Mouse (Mus musculus) mouse embryonic stem cell (cell line): Measurements from ENCODE around the gene Rxrb.
"Not testable (repeated sequence)": the region's sequence is repeated elsewhere in the genome, so short reads cannot be mapped to it uniquely, and the experiment has no call there.

Experiments
- in situ Hi-C, 2 experiments: fragments of 300-500 bp; cut with MboI; formaldehyde crosslinking; loops; 1 replicate in 1 of 2; 3 replicates in 1 of 2; pipeline ENCODE4 v1.14.3; 2019 to 2020; ENCODE audit warnings: low sequenced_read_pairs in 2 of 2, low pct_unique_long_range_greater_than_20kb in 1 of 2, mixed read lengths in 1 of 2; ENCODE audit not compliant: unreplicated experiment in 1 of 2

The Rxrb gene

DNA sequence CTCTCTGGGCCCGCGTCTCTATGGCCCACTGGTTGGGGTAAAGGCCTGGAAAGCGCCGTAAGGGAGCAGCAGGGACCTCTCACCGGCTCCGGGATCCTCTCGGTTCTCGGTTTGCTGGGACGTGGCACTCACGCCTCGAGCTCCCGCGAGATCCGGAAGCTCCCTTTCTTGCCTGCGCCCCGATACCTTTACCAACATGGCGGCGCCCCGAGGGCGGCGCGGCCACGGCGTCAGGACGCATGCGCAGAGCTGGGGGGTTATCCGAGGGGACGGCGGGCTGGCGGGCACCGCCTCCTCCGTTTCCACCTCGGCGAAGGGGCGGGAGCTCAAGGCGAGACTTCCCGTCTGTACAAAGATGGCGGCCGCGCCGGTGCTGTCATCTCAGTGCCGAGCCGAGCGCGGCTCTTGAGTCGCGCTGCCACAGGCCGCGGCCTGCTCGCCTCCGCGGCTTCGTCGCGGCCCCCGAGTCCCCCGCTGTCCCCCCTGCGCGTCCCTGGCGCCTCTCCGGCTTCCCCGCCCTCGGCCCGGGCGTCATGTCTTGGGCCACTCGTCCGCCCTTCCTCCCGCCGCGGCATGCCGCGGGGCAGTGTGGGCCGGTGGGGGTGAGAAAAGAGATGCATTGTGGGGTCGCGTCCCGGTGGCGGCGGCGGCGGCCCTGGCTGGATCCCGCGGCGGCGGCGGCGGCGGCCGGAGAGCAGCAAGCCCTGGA lies at the start of gene Rxrb, which contains the start of gene Slc39a7:
Rxrb (plus strand) TSS at position 348 of the 709 bp plus-strand sequence.
Slc39a7 (minus strand) TSS at position 218 of the 709 bp plus-strand sequence.
- in situ Hi-C loops, result no loop called here

- in situ Hi-C loops, result not testable (repeated sequence)
Measured at GRCm38 (mm10) chr17:33982136-33982535, 49.5 kb upstream of the Rxrb start.

GRCm38 (mm10) chr17:33991788-33992664 lies 39.6 kb upstream of the Rxrb start:
- in situ Hi-C loops, result no loop called here

GRCm38 (mm10) chr17:33994959-33995358 lies 36.7 kb upstream of the Rxrb start:
- in situ Hi-C loops, result no loop called here

DNA sequence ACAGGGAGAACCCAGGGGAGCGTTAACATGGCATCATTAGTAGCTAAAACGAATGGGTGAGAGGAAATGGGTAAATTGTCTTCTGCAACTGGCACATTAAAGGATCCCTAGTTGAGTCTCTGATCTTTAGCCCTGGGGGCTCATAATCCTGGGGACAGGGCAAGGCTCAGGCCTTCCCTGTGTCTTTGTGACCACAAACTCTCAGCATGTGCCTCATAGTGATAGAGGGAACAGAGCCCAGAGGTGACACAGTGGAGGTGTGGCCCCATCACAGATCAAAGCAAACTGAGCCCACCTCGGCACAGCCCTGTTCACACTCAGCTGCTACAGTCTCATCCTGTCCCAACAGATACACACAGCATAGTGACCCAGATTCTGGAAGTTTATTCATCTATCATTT lies 36.0 kb upstream of the Rxrb start:
- in situ Hi-C loops, result no loop called here

DNA sequence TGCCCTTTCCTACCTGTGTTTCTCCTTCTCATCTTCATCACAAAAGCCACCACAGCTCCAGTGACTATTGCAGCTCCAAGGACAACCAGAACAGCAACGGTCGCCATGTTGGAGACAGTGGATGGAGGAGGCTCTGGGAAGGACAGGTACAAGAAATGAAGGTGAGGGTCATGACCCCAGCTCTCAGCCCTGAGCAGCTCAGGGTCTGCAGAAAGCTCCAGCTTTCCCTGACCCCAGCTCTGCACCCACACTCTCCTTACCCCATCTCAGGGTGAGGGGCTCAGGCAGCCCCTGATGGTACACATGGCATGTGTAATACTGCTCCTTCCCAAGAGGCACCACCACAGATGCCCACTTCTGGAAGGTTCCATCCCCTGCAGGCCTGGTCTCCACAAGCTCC lies 34.6 kb upstream of the Rxrb start:
- in situ Hi-C loops, result not testable (repeated sequence)

DNA sequence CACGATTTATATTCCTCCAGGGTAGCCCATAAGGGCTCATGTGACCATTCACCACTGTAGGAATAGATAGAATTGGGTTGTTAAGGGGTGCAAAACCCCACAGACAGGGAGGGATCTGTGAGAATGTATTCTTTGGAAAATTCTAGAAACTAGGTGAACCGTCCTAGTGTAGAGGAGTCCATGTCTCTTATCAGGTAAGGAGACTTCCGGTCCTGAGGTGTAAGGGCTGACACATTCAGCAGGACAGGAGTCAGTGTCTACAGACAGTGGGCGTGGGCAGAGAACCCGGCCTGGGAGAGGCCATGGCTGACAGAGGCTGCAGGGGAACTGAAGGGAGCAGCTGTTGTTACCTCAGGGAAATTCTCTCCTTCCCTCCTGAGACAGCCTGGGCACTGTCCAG lies 32.9 kb upstream of the Rxrb start:
- in situ Hi-C loops, result not testable (repeated sequence)

DNA sequence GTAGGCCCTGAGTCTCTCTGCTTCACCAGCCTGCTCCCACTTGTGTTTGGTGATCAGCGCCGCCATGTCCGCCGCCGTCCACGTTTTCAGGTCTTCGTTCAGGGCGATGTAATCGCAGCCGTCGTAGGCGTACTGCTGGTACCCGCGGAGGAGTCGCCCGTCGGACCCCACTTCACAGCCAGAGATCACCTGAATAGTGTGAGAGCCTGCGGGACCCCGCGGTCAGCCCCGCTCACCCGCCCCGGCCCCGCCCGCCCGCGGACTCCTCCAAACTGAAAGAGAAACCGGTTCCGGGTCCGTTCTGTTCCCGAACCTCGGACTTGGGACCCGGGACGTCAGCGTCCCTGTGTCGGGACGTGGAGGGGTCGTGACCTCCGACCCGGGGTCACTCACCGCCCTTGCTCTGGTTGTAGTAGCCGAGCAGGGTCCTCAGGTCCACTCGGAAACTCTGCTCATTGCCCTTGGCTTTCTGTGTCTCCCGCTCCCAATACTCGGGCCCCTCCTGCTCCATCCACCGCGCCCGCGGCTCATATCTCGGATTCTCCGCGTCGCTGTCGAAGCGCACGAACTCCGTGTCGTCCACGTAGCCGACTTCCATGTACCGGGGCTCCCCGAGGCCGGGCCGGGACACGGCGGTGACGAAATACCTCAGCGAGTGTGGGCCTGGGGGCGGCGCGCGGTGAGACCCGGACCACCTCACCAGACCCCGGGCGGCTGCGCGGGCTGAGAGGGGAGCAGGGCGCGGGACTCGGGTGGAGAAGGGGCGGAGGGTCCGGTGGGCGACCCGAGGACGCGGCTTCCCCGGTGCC lies 32.1 kb upstream of the Rxrb start:
- in situ Hi-C loops, result loop anchor here in 1 of 2 experiments (5.0 kb wide), 1 partner anchor 32 kb away; no protein-coding TSS in a partner anchor

DNA sequence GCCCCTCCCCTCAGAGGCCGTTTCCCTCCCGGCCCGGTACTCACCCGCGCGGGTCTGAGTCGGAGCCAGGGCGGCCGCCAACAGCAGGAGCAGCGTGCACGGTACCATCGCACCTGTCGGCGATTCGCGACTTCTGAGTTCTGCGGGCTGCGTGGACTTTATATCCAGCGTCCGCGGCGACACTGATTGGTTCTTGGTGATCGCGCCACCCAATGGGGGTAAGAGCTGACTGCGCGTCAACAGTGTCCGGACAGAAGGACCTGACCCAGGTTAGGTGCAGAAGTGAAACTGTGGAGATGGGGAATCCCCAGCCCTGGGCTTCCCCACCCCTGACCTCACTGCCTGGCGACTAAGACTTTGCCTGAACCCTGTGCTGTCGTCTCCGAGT lies 31.5 kb upstream of the Rxrb start, which contains the start of gene H2-K1:
H2-K1 (minus strand) TSS at position 198 of the 388 bp plus-strand sequence.
- in situ Hi-C loops, result loop anchor here in 1 of 2 experiments (5.0 kb wide), 1 partner anchor 33 kb away; no protein-coding TSS in a partner anchor

DNA sequence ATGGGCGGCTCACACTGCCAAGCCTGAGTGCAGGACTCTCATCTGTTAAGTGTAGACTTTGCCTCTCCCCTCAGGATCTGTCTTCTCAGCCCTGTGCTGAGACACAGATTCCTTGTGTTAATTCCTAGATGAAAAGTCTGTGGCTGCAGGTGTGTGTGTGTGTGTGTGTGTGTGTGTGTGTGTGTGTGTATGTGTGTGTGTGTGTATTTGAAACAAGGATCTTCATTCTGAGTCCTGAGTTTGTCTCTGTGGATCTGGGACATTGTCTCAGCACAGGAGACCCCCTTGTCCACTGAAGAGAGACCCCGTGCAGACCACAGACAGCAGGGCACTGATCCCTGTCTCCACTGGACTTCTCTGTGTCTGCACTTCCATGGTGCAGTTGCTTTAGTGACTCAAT lies 30.8 kb upstream of the Rxrb start:
- in situ Hi-C loops, result loop anchor here in 1 of 2 experiments (5.0 kb wide), 1 partner anchor 33 kb away; no protein-coding TSS in a partner anchor

DNA sequence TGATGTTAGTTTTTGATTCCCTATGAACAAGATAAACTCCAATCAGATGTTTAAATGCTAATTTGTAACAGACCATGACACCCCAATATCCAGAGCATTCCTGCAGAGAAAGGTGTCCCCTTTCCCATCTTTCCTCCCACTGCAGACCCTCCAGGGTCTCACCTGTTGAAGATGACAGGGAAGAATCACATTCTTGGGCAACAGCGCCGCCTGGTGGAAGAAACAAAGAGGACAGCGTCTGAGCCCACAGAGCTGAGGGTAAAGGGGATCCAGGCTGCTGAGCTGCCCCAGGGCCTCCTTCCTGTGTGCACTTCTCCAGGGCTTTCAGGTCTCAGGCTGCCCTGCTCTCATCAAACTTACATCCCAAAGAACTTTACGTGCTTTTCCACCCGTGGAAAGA lies 28.2 kb upstream of the Rxrb start:
- in situ Hi-C loops, result loop anchor here in 1 of 2 experiments (5.0 kb wide), 1 partner anchor 36 kb away; no protein-coding TSS in a partner anchor

DNA sequence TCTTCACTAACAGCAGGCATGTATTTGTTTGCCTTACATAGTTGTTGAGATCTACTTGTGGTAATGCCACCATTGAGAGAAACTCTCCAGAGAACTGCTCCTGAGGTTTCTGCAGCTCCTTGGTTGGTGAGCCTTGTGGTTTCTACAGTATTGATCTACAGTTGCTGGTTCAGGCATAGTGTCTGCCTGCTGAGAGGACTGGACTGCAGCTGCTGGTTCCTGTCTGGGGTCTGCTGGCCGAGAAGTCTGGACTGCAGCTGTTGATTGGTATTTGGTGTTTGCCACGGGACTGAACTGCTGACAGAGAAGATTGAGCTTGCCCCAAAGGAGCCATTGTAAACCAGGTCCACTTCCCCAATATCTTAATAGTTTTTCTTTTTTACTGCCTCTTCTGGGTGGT lies 25.0 kb upstream of the Rxrb start:
- in situ Hi-C loops, result no loop called here

DNA sequence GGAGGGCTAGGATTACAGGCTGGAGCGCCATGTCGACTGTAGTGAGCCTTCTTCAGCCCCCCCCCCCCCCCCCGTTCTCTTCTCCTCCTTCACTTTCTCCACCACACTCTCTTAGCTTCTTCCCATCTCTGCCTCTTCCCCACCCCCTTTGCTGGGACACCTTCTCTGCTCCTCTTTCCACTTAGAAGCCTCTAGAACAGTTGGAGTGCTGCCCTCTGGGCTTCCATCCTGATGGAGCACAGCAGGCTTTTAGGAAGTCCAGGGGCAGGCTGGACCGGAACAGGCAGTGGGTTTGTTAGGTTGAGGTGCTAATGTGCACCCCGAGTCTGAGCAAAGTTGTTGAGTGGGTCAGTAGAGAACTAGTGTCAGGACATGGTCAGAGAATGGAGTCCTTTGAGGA lies 21.5 kb upstream of the Rxrb start:
- in situ Hi-C loops, result no loop called here

GRCm38 (mm10) chr17:34013436-34013835 lies 18.2 kb upstream of the Rxrb start:
- in situ Hi-C loops, result no loop called here

DNA sequence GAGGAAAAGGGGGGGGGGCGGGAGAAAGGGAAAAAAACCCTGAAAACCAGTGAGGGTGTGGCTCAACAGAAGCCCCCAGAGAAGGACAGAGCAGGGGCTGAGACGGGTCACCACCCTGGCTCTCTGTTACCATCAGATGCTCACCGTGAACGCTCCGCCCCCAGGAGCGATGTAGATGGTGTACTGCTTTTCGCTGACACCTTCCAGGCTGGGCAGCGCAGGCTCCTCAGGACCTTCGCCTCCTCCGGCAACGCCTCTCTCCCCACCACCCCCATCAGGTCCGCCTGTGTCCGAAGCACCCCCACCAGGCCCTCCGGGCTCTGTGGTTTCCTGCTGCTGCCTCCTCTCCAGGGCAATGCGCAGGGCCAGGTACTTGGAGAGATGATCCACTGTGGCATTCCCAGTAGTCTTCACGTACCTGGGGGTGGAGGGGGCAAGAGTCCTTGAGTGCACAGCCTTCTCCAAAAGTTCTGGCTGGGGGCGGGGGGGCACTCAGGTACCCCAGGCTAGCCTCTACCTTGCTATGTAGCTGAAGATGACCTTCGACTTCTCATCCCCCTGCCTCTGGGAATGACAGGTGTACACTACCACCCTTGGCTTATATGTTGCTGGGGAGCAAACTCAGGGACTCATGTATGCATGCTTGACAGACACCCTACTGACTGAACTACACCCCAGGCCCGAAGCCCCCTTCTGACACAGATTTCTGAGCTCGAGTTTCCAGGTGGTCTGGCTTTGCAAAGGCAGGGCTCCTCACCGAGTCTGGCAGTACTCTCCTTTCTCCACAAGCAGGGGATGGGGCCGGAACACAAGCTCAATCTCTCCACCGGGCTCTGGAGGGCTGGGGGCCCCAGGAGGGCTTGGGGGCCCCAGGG lies 9.8 kb upstream of the Rxrb start:
- in situ Hi-C loops, result no loop called here

- in situ Hi-C loops, result no loop called here
Measured at GRCm38 (mm10) chr17:34022414-34022783, 9.2 kb upstream of the Rxrb start.

DNA sequence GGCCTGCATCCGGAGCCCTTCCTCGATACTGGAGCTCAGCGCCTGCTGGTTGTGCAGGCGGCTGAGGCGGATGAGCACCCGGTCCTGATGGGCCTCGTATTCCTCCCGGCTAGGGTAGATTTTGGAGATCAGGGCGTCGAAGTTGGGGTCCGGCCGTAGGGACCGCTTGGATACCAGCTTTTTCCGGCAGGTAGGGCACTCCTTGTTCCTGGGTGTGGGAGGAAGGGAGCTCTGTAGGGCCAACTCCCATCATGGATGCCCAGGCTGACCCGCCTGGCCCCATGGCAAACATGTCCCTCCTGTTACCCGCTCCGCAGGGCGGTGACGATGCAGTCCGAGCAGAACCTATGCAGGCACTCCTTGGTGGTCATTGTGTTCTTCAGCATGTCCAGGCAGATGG lies 8.6 kb upstream of the Rxrb start:
- in situ Hi-C loops, result no loop called here

GRCm38 (mm10) chr17:34023678-34024077 lies 7.9 kb upstream of the Rxrb start:
- in situ Hi-C loops, result no loop called here
